Mouse (Mus musculus) lung, adult 18-20 months (tissue): ENCODE data around the gene Plxna4.

Source experiments
- DNase-seq, 2 experiments: peaks; one replicate each; pipeline ENCODE4 v3.0.0; 2022; ENCODE audit warnings: mixed read lengths in 2 of 2

Gene Plxna4

DNA sequence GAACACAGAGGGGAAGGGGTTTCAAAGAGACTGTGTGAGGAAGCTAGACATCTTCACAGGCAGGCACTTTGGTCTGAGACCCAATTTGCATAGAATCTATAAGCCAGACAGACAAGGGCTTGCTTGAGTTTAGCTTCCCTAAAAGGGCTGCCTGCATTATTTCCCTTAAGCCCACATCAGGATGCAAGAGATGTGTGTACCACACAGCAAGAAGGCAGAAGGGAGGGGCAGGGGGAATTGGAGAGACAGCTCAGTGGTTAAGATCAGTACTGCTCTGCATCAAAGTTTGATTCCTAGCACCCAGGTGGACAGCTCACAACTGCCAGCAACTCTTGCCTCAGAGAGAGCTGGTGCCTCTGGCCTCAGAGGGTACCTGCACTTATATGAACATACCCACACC is 256.7 kb downstream of the Plxna4 start:
- no peak for DNase-seq

DNA sequence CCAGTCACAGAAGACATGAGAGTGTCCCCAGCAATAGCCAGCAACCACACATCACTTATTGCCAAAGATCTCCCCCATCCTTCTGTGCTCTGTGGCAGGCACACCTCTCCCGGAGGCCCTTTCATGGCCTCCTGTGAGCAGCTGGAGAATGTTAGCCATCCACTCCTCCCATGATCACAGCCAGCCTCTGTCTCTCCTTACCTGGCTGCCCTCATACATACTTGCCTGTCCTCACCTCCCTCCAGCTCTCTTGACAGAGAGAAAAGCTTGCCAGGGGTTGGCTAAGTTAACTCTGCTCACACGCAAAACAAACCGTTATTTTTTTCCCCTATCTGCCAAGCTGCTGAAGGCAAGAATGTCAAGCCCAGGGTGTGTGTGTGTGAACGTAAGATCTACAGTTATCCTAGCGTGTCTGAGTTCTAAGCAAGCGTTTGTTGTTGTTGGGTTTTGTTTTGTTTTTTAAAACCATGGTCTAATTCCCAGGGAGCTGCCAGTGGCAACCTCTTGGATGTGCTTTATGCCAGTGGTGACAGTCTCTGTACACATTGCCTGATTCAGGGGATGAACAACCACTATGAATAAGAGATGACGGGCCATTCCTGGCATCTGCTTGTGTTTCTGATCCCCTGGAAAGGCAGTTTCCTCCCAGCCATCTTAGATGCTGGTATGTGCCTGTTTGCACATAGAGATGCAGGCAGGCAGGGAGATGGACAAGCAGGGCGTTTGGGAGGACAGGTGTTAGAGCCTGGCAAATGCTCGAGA is 257.8 kb downstream of the Plxna4 start:
- DNase-seq: no peak

DNA sequence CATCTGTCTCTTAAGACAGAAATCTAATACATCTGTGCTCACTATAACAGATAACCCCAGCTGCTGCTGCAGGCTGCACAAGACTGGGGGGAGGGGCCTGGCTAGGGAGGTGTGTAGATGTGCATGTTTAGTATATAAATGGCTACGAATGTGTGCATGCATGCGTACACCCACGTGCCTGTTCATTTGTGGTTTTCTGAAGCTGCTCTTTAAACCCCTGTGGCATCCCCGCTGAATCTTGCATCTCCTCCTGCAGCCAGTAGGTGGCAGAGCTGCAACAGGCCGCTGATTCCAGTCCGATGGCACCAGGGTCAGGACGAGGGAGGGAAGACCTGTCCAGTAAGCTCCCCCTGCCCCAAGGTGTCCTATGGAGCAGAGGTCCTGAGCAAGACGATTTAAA is 260.0 kb downstream of the Plxna4 start:
- peak; percentile 68 to 71 for DNase-seq

GRCm38 (mm10) chr6:32327173-32327572 is 260.8 kb downstream of the Plxna4 start:
- DNase-seq: no peak

- no peak for DNase-seq
Observed at GRCm38 (mm10) chr6:32326406-32326805, 261.6 kb downstream of the Plxna4 start.

DNA sequence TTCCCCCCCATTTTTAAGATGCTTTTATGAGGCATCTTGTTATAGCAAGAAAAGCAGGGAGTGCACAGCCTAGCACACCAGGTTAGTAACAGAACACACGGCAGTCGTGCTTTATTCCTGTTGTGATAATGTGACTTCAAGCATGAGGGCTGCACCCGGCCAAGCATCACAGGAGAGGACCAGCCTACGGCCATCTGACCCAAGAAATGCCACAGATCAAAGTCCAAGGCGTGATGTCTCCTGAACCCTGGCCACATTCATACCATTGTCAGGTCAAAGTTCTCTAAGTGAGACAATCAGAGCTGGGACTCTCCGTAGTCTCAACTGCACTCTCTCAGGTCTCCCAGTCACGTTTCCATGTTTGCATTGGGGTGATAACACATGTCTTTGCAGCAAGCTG is 262.1 kb downstream of the Plxna4 start:
- DNase-seq: no peak

- no peak for DNase-seq
Observed at GRCm38 (mm10) chr6:32321187-32321586, 266.8 kb downstream of the Plxna4 start.

GRCm38 (mm10) chr6:32320254-32320653 is 267.7 kb downstream of the Plxna4 start:
- no peak for DNase-seq

DNA sequence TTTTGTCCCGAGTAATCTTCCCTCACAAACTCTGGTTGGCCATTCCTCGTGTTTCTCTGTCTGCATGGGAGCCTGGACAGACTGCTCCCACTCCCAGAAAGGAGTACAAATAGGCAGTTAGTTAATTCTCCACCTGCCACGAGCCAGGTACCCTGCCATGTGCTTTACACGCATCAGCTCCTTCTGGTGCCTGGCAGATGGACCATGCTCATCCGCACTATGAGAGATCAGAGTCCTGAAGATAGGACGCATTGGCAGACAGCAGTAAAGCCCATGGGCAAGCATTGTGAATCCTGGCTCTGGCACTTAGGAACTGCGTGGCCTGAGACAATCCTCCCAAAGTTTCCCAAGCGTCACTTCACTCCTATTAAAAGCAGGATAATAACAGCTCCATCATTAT is 270.5 kb downstream of the Plxna4 start:
- no peak for DNase-seq

GRCm38 (mm10) chr6:32315011-32315450 is 273.0 kb downstream of the Plxna4 start:
- DNase-seq: peak in 1 of 2 experiments; percentile 24

DNA sequence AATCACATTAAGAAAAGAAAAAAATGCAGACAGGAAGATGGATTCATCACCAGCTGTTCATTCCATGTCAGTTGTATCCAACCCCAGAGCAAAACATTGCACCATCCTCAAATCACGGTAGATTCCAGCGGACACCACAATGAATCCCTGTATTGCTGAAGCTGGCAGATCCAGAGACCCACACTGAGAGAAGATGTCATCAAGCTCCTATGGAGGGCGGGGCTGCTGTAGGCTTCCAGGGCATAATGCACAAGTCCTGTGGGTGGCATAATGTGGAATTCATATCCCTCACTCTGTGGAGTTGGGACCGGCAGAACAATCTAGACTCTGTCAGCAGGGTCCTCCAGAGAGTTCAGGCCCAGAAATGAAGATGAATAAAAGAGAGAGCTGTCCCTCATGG is 278.8 kb downstream of the Plxna4 start:
- DNase-seq: no peak

- DNase-seq: no peak
Observed at GRCm38 (mm10) chr6:32300611-32301010, 287.4 kb downstream of the Plxna4 start.

- no peak for DNase-seq
Observed at GRCm38 (mm10) chr6:32281457-32281856, 306.5 kb downstream of the Plxna4 start.

- no peak for DNase-seq
Observed at GRCm38 (mm10) chr6:32280728-32281127, 307.3 kb downstream of the Plxna4 start.

DNA sequence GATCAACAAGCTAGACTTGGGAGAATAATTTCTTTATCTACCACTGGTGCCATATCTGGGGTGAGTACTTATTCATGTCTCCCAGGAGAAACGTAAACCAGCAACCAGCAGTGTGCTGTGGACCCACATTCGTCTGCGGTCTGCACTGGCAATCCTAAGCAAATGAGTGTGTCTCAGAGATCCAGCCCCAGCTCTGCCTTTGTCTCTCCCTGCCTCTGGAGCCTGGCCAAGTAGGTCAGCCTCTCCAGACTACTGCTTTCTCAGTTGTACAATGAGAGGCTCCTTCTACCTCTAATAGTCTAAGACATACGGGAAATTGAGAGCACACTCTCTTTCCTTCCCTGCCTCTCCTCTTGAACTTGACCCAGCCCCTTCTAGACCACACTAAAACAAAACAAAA is 316.5 kb downstream of the Plxna4 start:
- DNase-seq: peak; percentile 26 to 33

GRCm38 (mm10) chr6:32266085-32266484 is 321.9 kb downstream of the Plxna4 start:
- DNase-seq: peak; percentile 12 to 24

DNA sequence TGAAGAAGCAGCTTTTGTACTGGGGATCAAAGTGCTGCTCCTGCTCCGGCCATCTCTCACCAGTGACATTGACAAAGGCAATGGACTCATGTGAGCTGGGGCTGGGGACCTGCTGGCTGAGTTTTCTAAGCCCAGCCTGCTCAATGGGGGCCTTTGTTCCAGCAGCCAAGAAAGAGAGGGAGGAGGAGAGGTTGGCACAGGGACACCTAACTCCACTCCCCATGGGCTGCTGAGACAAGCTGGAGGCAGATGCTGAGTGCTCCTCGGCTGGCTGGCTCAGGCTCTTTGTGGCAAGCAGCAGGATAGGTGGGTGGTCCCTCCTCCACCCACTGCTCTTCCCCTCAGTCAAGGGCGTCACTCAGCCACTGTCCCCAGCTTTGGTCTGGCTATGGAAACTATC is 326.7 kb downstream of the Plxna4 start:
- no peak for DNase-seq

DNA sequence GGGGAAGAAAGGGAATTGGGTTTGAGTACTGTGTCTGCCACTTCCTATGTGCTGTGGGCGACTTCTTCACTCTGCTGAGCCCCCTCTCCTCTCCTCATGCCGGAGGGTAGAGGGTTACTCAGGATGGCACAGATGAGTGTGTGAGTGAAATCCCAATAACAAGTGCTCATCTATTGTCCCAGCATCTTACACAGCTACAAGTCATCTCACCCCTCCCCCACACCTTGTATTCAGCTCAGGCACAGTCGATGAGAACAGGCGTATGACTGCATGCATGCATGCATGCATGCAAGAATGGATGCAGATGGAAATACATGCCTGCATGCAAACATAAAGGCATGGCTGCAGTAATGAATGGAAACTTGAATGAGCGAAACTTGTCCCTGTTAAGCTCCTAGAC is 327.7 kb downstream of the Plxna4 start:
- DNase-seq: no peak

DNA sequence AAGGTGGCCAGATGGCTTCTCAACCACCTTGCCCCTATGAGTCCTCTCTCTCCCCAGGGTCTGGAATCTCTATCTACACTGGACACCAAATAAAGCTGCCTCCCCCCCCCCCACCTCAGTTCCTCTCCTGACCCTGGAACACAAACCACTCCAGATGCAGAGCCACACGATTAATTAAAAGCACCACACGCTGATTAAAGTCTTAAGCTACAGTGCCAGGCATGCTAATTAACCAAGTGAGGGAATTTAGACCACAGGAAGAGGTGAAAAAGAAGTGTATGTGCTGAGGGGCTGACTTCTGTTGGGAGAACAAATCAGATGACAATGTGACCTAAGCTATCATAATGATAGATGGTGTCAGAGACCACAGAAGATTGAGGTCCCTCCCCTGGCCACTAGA is 332.8 kb downstream of the Plxna4 start:
- DNase-seq: no peak

GRCm38 (mm10) chr6:32252168-32252567 is 335.8 kb downstream of the Plxna4 start:
- no peak for DNase-seq

DNA sequence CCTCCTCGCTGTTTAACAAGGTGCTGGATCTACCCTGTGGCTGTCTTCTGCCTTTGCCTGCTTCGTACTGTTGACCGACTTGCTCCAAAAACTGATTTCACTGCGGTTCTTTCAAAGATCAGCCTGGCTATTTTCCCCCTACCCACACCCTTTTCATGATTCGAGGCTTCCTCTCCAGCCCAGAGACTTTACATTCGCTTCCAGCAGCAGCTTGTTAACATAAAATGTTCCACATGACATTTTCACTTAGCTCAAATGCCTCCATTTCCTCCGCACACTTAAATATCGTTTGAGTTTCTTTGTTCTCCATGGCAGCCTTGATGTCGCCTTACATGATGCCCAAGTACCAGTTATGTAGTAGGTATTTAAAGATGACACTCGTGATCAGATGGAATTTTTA is 336.3 kb downstream of the Plxna4 start:
- DNase-seq: no peak

- no peak for DNase-seq
Observed at GRCm38 (mm10) chr6:32246036-32246435, 342.0 kb downstream of the Plxna4 start.

GRCm38 (mm10) chr6:32243040-32243439 is 345.0 kb downstream of the Plxna4 start:
- no peak for DNase-seq

- DNase-seq: no peak
Observed at GRCm38 (mm10) chr6:32231383-32231782, 356.6 kb downstream of the Plxna4 start.

DNA sequence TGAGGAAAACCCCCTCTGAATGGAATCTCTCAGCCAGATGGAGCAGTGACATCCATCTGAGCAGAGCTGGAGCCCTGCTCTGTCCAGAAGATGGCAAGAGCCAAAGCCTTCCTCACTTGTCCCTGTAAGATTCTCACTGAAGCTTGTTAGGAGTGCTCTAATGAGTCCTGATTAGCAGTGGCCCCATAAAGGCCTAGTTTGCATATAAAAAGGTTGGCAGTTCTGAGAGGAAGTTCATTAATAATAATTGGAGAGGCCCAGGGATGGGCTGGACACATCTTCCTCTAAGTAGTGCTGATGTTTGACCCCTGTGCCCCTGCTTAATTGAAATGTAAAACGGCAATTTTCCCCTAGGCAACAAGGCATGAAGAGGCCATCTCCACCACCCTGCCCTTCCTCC is 361.4 kb downstream of the Plxna4 start:
- DNase-seq: no peak
